Mouse (Mus musculus): ENCODE data around the gene Pmpca. TPM values are rescaled to one million over a fixed set of nuclear protein-coding genes. Genes with fewer than 3 reads are reported as not detected.
"Not testable (repeated sequence)": the region's sequence is repeated elsewhere in the genome, so short reads cannot be mapped to it uniquely, and the experiment has no call there.

The Pmpca gene
- total and polyA plus RNA-seq, 3 experiments: 76.5 to 542 (median 94.3) TPM

- Histone ChIP-seq H3K9me3 (replicated peaks) (no peaks in the 10 kb centered on the region), H3K4me3 (ENCODE audit: low read depth, low read length) (no peak overlapping the region), H3K27me3 (ENCODE audit: insufficient read depth, low read length) (peaks cover 8% of the 10 kb centered on the region; the same call in 1 of the 2 replicates), H3K36me3 (replicated peaks) (peaks cover 80% of the 10 kb centered on the region), H3K4me1 (ENCODE audit: insufficient read depth, low read depth, low read length) (peaks cover 6% of the 10 kb centered on the region; the same call in 1 of the 2 replicates)
- no peak for DNase-seq (ENCODE audit: low spot score)
- TF ChIP-seq TAL1 (conservative IDR thresholded peaks at IDR 0.05; ENCODE audit: low read depth, low read length) (no peak), GATA1 (IDR thresholded peaks at IDR 0.05; ENCODE audit: borderline replicate concordance, low read length) (no peak), CTCF (IDR thresholded peaks at IDR 0.05; ENCODE audit: low read depth, low read length) (no peak), GATA2 (IDR thresholded peaks at IDR 0.05; ENCODE audit: borderline replicate concordance, low read depth, low read length) (no peak), POLR2AphosphoS5 (IDR thresholded peaks at IDR 0.05; ENCODE audit: insufficient replicate concordance, low read depth, low read length) (no peak)
- no peak for ATAC-seq (ENCODE audit: extremely low read depth, insufficient number of reproducible peaks, low FRiP score, poor library complexity, severe bottlenecking)
These were observed 25.7 kb upstream of the Pmpca start for GRCm38 (mm10) chr2:26363481-26363880.

DNA sequence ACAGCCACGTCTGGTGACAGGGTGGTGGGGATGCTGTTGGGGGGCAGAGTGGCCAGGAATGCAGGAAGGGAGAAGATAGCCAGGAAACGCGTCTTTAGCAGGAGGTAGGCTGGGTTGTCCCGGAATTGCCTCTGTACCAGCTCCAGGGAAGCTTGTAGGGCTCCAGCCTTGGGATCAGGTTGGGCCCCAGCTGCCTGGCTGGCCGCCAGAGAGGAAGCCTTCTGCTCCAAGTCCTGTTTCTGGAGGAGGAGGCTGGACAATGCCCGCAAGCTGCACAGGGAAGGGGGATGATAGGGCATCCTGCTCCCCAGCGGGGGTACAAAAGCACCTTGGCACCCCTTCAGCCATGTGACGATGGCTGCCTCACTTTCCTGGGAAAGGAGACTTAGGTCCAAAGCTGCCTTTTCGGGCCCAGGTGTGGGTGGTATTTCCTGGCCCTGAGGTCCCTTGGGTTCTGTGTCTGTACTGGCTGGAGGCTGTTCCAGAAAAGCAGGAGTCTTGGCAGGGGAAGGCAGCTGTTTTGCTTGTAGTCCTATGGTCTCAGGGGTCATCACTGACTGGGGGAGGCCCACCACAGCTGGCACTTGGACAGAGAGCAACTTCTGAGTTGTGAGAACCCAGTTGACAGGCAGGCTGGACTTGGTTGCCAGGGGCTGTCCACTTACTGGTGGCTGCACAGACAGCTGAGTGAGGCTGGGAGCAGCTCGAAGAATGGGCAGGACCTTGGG lies 24.2 kb upstream of the Pmpca start:
- TF ChIP-seq CTCF (IDR thresholded peaks at IDR 0.05; ENCODE audit: low read depth, low read length): no peak
- TF ChIP-seq GATA1 (IDR thresholded peaks at IDR 0.05; ENCODE audit: borderline replicate concordance, low read length): no peak
- TF ChIP-seq TAL1 (conservative IDR thresholded peaks at IDR 0.05; ENCODE audit: low read depth, low read length): no peak
- no peak for DNase-seq (ENCODE audit: low spot score)
- ATAC-seq (ENCODE audit: extremely low read depth, insufficient number of reproducible peaks, low FRiP score, poor library complexity, severe bottlenecking): no peak
- H3K4me3 ChIP-seq (ENCODE audit: low read depth, low read length): no peak overlapping the region
- peaks cover 95% of the 10 kb centered on the region for H3K36me3 ChIP-seq (replicated peaks)
- no peaks in the 10 kb centered on the region for H3K9me3 ChIP-seq (replicated peaks)
- H3K4me1 ChIP-seq (ENCODE audit: insufficient read depth, low read depth, low read length): peaks cover 6% of the 10 kb centered on the region; the same call in 1 of the 2 replicates
- H3K27me3 ChIP-seq (ENCODE audit: insufficient read depth, low read length): no peaks in the 10 kb centered on the region

GRCm38 (mm10) chr2:26367911-26368310 lies 21.2 kb upstream of the Pmpca start:
- DNase-seq (ENCODE audit: low spot score) (no peak), ATAC-seq (ENCODE audit: extremely low read depth, insufficient number of reproducible peaks, low FRiP score, poor library complexity, severe bottlenecking) (no peak)
- no peak for TF ChIP-seq GATA2 (IDR thresholded peaks at IDR 0.05; ENCODE audit: borderline replicate concordance, low read depth, low read length)
- no peak for TF ChIP-seq TAL1 (conservative IDR thresholded peaks at IDR 0.05; ENCODE audit: low read depth, low read length)
- no peak for TF ChIP-seq POLR2AphosphoS5 (IDR thresholded peaks at IDR 0.05; ENCODE audit: insufficient replicate concordance, low read depth, low read length)
- TF ChIP-seq CTCF (IDR thresholded peaks at IDR 0.05; ENCODE audit: low read depth, low read length): no peak
- TF ChIP-seq GATA1 (IDR thresholded peaks at IDR 0.05; ENCODE audit: borderline replicate concordance, low read length): no peak
- H3K27me3 ChIP-seq (ENCODE audit: insufficient read depth, low read length): no peaks in the 10 kb centered on the region
- peaks cover 100% of the 10 kb centered on the region for H3K36me3 ChIP-seq (replicated peaks)
- H3K4me1 ChIP-seq (ENCODE audit: insufficient read depth, low read depth, low read length): no peaks in the 10 kb centered on the region
- no peaks in the 10 kb centered on the region for H3K9me3 ChIP-seq (replicated peaks)
- H3K4me3 ChIP-seq (ENCODE audit: low read depth, low read length): no peak overlapping the region

- Histone ChIP-seq H3K27me3 (ENCODE audit: insufficient read depth, low read length) (no peaks in the 10 kb centered on the region), H3K4me1 (ENCODE audit: insufficient read depth, low read depth, low read length) (no peaks in the 10 kb centered on the region), H3K36me3 (replicated peaks) (peaks cover 100% of the 10 kb centered on the region), H3K9me3 (replicated peaks) (no peaks in the 10 kb centered on the region), H3K4me3 (ENCODE audit: low read depth, low read length) (no peak overlapping the region)
- TF ChIP-seq GATA2 (IDR thresholded peaks at IDR 0.05; ENCODE audit: borderline replicate concordance, low read depth, low read length) (no peak), TAL1 (conservative IDR thresholded peaks at IDR 0.05; ENCODE audit: low read depth, low read length) (no peak), CTCF (IDR thresholded peaks at IDR 0.05; ENCODE audit: low read depth, low read length) (no peak)
- ATAC-seq (ENCODE audit: extremely low read depth, insufficient number of reproducible peaks, low FRiP score, poor library complexity, severe bottlenecking) (no peak), DNase-seq (ENCODE audit: low spot score) (no peak)
These were observed 20.6 kb upstream of the Pmpca start for GRCm38 (mm10) chr2:26368572-26368971.

DNA sequence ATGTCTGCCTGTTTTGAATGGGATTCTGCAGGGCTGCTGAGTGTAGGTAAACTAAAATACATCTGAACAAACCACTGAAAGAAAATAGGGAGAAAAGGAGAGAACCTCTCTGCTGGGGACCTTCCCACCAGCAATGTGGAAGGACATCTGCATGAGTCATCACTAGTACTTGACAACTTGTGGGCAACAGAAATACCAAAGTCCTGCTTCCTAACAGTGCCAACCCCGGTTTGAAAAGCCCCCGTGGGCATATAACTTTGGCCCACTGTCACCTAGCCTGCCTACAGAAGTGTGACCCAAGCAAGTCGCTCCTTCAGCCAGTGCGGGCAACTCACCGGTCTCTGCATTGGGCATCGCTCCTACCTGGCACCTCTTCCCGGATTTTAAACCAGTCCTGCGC lies 16.7 kb upstream of the Pmpca start:
- TF ChIP-seq GATA1 (IDR thresholded peaks at IDR 0.05; ENCODE audit: borderline replicate concordance, low read length) (no peak), CTCF (IDR thresholded peaks at IDR 0.05; ENCODE audit: low read depth, low read length) (no peak), GATA2 (IDR thresholded peaks at IDR 0.05; ENCODE audit: borderline replicate concordance, low read depth, low read length) (no peak), POLR2AphosphoS5 (IDR thresholded peaks at IDR 0.05; ENCODE audit: insufficient replicate concordance, low read depth, low read length) (no peak), TAL1 (conservative IDR thresholded peaks at IDR 0.05; ENCODE audit: low read depth, low read length) (no peak)
- H3K36me3 ChIP-seq (replicated peaks): peaks cover 100% of the 10 kb centered on the region

GRCm38 (mm10) chr2:26380131-26380771 lies 8.9 kb upstream of the Pmpca start, which contains the start of gene Snapc4:
Gene Snapc4, minus strand, starts transcription at chr2:26380653.
- peak; percentile 84 for ATAC-seq (ENCODE audit: extremely low read depth, insufficient number of reproducible peaks, low FRiP score, poor library complexity, severe bottlenecking)

More for the DNA sequence above, 16.7 kb upstream of the Pmpca start:
- no peak overlapping the region for H3K4me3 ChIP-seq (ENCODE audit: low read depth, low read length)
- no peaks in the 10 kb centered on the region for H3K4me1 ChIP-seq (ENCODE audit: insufficient read depth, low read depth, low read length)
- ATAC-seq (ENCODE audit: extremely low read depth, insufficient number of reproducible peaks, low FRiP score, poor library complexity, severe bottlenecking) (no peak), DNase-seq (ENCODE audit: low spot score) (no peak)
- no peaks in the 10 kb centered on the region for H3K9me3 ChIP-seq (replicated peaks)
- H3K27me3 ChIP-seq (ENCODE audit: insufficient read depth, low read length): no peaks in the 10 kb centered on the region

GRCm38 (mm10) chr2:26380871-26381270 lies 8.3 kb upstream of the Pmpca start:
- peaks cover 20% of the 10 kb centered on the region for H3K4me1 ChIP-seq (ENCODE audit: insufficient read depth, low read depth, low read length)
- DNase-seq (ENCODE audit: low spot score); H3K27me3 ChIP-seq (ENCODE audit: insufficient read depth, low read length); H3K9me3 ChIP-seq (replicated peaks); ATAC-seq (ENCODE audit: extremely low read depth, insufficient number of reproducible peaks, low FRiP score, poor library complexity, severe bottlenecking): not testable (repeated sequence)
- peak overlapping the region; percentile 96 for H3K4me3 ChIP-seq (ENCODE audit: low read depth, low read length)
- H3K36me3 ChIP-seq (replicated peaks): peaks cover 80% of the 10 kb centered on the region

More at GRCm38 (mm10) chr2:26380131-26380771, 8.9 kb upstream of the Pmpca start, which contains the start of gene Snapc4:
- Histone ChIP-seq H3K27me3 (ENCODE audit: insufficient read depth, low read length) (no peaks in the 10 kb centered on the region), H3K9me3 (replicated peaks) (no peaks in the 10 kb centered on the region), H3K4me1 (ENCODE audit: insufficient read depth, low read depth, low read length) (peaks cover 20% of the 10 kb centered on the region), H3K4me3 (ENCODE audit: low read depth, low read length) (peak within 1 kb of the TSS; percentile 96), H3K36me3 (replicated peaks) (peaks cover 80% of the 10 kb centered on the region)
- DNase-seq (ENCODE audit: low spot score): peak; percentile 97
- TF ChIP-seq CTCF (IDR thresholded peaks at IDR 0.05; ENCODE audit: low read depth, low read length): no peak
- no peak for TF ChIP-seq POLR2AphosphoS5 (IDR thresholded peaks at IDR 0.05; ENCODE audit: insufficient replicate concordance, low read depth, low read length)
- no peak for TF ChIP-seq TAL1 (conservative IDR thresholded peaks at IDR 0.05; ENCODE audit: low read depth, low read length)
- no peak for TF ChIP-seq GATA2 (IDR thresholded peaks at IDR 0.05; ENCODE audit: borderline replicate concordance, low read depth, low read length)
- no peak for TF ChIP-seq GATA1 (IDR thresholded peaks at IDR 0.05; ENCODE audit: borderline replicate concordance, low read length)

Data from G1E (cell line).